Mouse (Mus musculus) embryo, embryonic 10.5 days (tissue): ENCODE data around the gene Atp5f1.

Experiments used
- DNase-seq: peaks from one replicate; pipeline ENCODE4 v3.0.0-alpha.2; 2015; ENCODE audit warnings: low spot score

Atp5f1 gene

GRCm38 (mm10) chr3:105899394-105900147 lies 60.3 kb downstream of the Atp5f1 start:
- DNase-seq, result peak; percentile 90

DNA sequence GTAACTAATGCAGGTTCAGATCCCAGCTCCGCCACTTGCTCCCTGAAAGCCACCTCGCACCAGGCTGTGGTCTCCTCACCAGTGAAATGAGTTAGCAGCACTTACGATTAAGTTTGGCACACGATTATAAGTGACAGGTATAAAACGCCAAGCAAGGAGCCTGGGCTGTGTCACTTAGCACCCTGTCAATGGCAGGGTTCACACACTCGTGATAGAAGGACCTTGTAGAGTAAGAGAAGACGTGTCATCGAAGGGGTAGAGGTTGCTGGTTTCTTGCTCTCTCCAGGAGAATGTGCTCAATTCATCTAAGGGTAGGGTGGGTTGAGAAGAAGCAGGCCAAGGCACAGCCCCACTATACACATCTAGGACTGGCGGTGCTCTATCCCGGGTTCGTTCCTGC lies 61.0 kb downstream of the Atp5f1 start:
- no peak for DNase-seq

DNA sequence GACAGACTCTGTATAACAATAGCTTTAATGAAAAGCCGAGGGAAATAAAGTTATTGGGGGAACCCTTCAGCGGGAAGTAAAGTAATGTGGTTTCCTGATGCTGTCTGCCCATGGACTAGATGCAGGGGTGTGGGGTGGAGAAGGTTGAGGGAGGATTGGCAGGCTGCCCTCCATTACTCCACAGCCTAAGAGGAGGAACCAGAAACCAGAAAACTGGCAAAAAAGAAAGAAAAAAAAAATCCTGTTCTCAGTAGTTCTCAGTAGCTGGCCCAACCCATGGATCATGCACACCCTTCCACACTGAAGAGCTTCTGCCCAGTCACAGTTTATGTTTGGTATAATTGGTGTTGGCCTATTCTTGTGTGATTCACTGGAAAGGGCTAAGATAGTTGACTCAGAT lies 61.6 kb downstream of the Atp5f1 start:
- DNase-seq, result no peak

DNA sequence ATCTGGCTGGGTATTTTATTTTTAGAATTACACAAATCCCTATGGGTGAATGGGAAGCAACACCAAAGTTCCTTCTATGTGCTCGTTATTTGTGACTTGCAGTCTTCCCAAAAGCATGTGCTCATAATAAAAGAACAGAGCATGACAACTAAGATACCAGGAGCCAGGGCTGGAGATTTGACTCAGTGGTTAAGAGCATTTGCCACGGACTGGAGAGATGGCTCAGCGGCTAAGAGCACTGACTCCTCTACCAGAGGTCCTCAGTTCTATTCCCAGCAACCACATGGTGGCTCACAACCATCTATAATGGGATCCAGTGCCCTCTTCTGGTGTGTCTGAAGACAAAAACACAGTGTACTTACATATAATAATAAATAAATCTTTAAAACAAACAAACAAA lies 63.1 kb downstream of the Atp5f1 start:
- no peak for DNase-seq

DNA sequence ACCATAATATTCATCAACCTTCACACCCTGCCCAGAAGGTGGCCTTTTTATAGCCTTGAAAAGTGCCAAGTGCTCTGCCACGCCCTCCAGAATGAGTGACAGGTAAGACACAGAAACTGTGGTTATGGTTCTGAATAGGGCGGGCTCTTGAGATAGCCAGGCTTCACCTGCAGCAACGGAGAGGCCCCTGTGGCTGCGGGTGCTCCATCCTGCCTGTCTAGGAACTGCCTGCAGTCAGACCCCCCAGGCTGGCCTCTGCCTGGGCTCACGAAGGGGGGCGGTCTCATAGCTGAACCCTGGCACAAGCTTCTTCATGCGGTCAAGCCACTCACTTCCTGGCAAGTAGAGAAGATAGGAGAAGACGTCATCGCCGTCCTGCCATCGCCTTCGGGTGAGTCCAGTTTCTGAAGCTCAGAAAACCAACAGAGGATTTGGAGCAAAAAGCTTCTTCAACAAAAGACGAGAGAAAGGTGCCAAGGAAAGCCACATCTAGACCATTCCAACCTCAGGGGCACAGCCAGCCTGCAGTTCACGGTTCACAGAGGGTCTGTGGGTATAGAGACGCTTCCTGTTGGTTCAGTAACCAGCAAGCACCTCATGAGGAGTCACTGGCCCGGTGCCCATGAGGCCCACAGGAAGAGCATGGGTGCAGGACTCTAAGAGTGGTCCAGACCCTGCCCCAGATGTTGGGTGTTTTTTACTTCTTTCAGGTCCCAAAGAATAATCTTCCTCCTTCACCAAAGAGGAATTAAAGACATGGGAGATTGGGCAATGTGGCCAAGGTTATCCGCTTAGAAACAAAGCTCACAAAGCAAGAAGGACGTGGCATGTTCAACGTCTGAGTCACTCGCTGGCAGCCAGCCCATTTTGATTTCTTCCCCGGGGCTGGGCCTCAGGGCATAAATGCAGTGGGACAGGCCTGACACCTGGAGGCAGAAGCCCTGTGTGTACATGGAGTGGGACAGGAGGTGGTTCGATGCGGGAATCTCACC lies 65.0 kb downstream of the Atp5f1 start:
- peak; percentile 22 for DNase-seq

GRCm38 (mm10) chr3:105893941-105894391 lies 65.9 kb downstream of the Atp5f1 start:
- peak; percentile 56 for DNase-seq
